In genomic region chr4:140957725-140958124, GRCm38 (mm10) we compare ENCODE assay signal across 8 mouse cellular contexts. TPM values are rescaled to one million over a fixed set of nuclear protein-coding genes. Genes with fewer than 3 reads are reported as not detected.
DNase-seq lines count a peak whose midpoint lies in the region; ATAC-seq and TF ChIP-seq lines count a peak whose summit lies in the region.

No protein-coding gene starts in this region.

- H3K36me3 ChIP-seq in hindbrain, embryonic 16.5 days (ENCODE audit: control insufficient read depth, insufficient read depth, low read length): no peaks in the 10 kb centered on the region
- H3K36me3 ChIP-seq in megakaryocyte, embryonic 14.5 days (replicated peaks; ENCODE audit: low read length): no peaks in the 10 kb centered on the region

- TF ChIP-seq CTCF in gastrocnemius, adult 2 months (IDR thresholded peaks at IDR 0.05): no peak; the same call in 1 of the 2 replicates

- WGBS in hindbrain, embryonic 16.5 days: under 1% methylated on average over 13 of the region's 13 CpGs

- peak overlapping the region; percentile 99 for H3K27ac ChIP-seq in gastrocnemius, adult 2 months
- peak overlapping the region; percentile 57 for H3K27ac ChIP-seq in hindbrain, embryonic 16.5 days (ENCODE audit: low read depth, low read length)

- peak; percentile 79 for DNase-seq in gastrocnemius, adult 2 months
- DNase-seq in left cerebral cortex, postnatal 10 days (ENCODE audit: extremely low spot score in 1 of 2, low spot score in 2 of 2): peak; percentile 78 to 79
- peak; percentile 84 to 88 for DNase-seq in right cerebral cortex, postnatal 10 days (ENCODE audit: low spot score in 2 of 2)
- peak; percentile 65 to 68 for DNase-seq in urinary bladder, postnatal 36 days (ENCODE audit: low spot score in 2 of 2)

- intact Hi-C loops in gastrocnemius, adult 2 months (cut with DNase I): loop anchor here (2.0 to 5.0 kb wide), 5 partner anchors 29 to 195 kb away; no protein-coding TSS in a partner anchor
- intact Hi-C loops in left cerebral cortex, postnatal 10 days (cut with DNase I): loop anchor here (5.0 kb wide), 3 partner anchors 50 to 275 kb away; partner anchors contain the start of gene Padi2

- H3K9ac ChIP-seq in hindbrain, embryonic 16.5 days (ENCODE audit: low read depth, low read length): peak overlapping the region; percentile 58

- peak overlapping the region; percentile 72 for H3K4me2 ChIP-seq in hindbrain, embryonic 16.5 days (ENCODE audit: low read length)

- H3K27me3 ChIP-seq in hindbrain, embryonic 16.5 days (replicated peaks; ENCODE audit: control insufficient read depth, insufficient read depth, low read length): no peaks in the 10 kb centered on the region
- no peaks in the 10 kb centered on the region for H3K27me3 ChIP-seq in megakaryocyte, embryonic 14.5 days (replicated peaks)

- no peaks in the 10 kb centered on the region for H3K9me3 ChIP-seq in hindbrain, embryonic 16.5 days (ENCODE audit: control insufficient read depth, low read length)
- no peaks in the 10 kb centered on the region for H3K9me3 ChIP-seq in megakaryocyte, embryonic 14.5 days

- peak; percentile 32 for ATAC-seq in activated CD4-positive, CD25-positive, alpha-beta regulatory T cell, adult 4 months
- ATAC-seq in common myeloid progenitor, adult 5-6 weeks (replicated peaks; ENCODE audit: low read depth, poor library complexity, severe bottlenecking): peak; percentile 57
- ATAC-seq in hindbrain, embryonic 16.5 days: peak; percentile 31; the same call in 1 of the 2 replicates

- H3K4me3 ChIP-seq in gastrocnemius, adult 2 months: peak overlapping the region; percentile 73
- H3K4me3 ChIP-seq in hindbrain, embryonic 16.5 days (ENCODE audit: low read length): peak overlapping the region; percentile 43
- H3K4me3 ChIP-seq in megakaryocyte, embryonic 14.5 days (replicated peaks): peak overlapping the region; percentile 89

- peaks cover 16% of the 10 kb centered on the region for H3K4me1 ChIP-seq in hindbrain, embryonic 16.5 days (ENCODE audit: control insufficient read depth, insufficient read depth, low read depth, low read length)
- peaks cover 59% of the 10 kb centered on the region for H3K4me1 ChIP-seq in megakaryocyte, embryonic 14.5 days

RNA-seq across cellular contexts. Expression of gene Sdhb, which starts 3.3 kb away (rescaled TPM):
- 100 to 1,000 TPM; 318 to 321 TPM for polyA plus RNA-seq in activated CD4-positive, CD25-positive, alpha-beta regulatory T cell, adult 4 months (2017; shearing (Covaris generic))
- 115 and 121 TPM in 2 replicates for total RNA-seq in common myeloid progenitor, adult 5-6 weeks (2017)
- total RNA-seq in gastrocnemius, adult 2 months (2021): 100 to 1,000 TPM; 483 to 898 TPM
- 490 and 530 TPM in 2 replicates for polyA plus RNA-seq in hindbrain, embryonic 16.5 days (2015; fragmentation: Nextera tagmentation; extraction: Ambion mirVana)
- 100 to 1,000 TPM; 197 to 203 TPM for total RNA-seq in left cerebral cortex, postnatal 10 days (2021)
- 129 and 181 TPM in 2 replicates for polyA plus RNA-seq in megakaryocyte, embryonic 14.5 days (2012; ENCODE audit: insufficient read depth, low replicate concordance)

RNA-seq across cellular contexts. Expression of gene Atp13a2, which starts 28.9 kb away (rescaled TPM):
- polyA plus RNA-seq in activated CD4-positive, CD25-positive, alpha-beta regulatory T cell, adult 4 months (2017; shearing (Covaris generic)): 1 to 10 TPM; 5.6 to 7.5 TPM
- 33.6 and 63.3 TPM in 2 replicates for total RNA-seq in common myeloid progenitor, adult 5-6 weeks (2017)
- total RNA-seq in gastrocnemius, adult 2 months (2021): 10 to 100 TPM; 20.0 to 23.7 TPM
- 185 and 196 TPM in 2 replicates for polyA plus RNA-seq in hindbrain, embryonic 16.5 days (2015; fragmentation: Nextera tagmentation; extraction: Ambion mirVana)
- total RNA-seq in left cerebral cortex, postnatal 10 days (2021): 100 to 1,000 TPM; 241 to 250 TPM
- 373 and 691 TPM in 2 replicates for polyA plus RNA-seq in megakaryocyte, embryonic 14.5 days (2012; ENCODE audit: insufficient read depth, low replicate concordance)

RNA-seq across cellular contexts. Expression of gene Padi2, which starts 51.6 kb away (rescaled TPM):
- 1 to 10 TPM; 9.5 to 9.7 TPM for polyA plus RNA-seq in activated CD4-positive, CD25-positive, alpha-beta regulatory T cell, adult 4 months (2017; shearing (Covaris generic))
- total RNA-seq in common myeloid progenitor, adult 5-6 weeks (2017): 14.5 and 17.0 TPM in 2 replicates
- 100 to 1,000 TPM in 1 of 2 experiments, 10 to 100 TPM in 1; 77.0 to 273 TPM for total RNA-seq in gastrocnemius, adult 2 months (2021)
- 2.4 and 2.7 TPM in 2 replicates for polyA plus RNA-seq in hindbrain, embryonic 16.5 days (2015; fragmentation: Nextera tagmentation; extraction: Ambion mirVana)
- 1 to 10 TPM; 3.3 to 4.9 TPM for total RNA-seq in left cerebral cortex, postnatal 10 days (2021)
- 3.3 and 3.8 TPM in 2 replicates for polyA plus RNA-seq in megakaryocyte, embryonic 14.5 days (2012; ENCODE audit: insufficient read depth, low replicate concordance)

RNA-seq across cellular contexts. Expression of gene Mfap2, which starts 52.5 kb away (rescaled TPM):
- not detected for polyA plus RNA-seq in activated CD4-positive, CD25-positive, alpha-beta regulatory T cell, adult 4 months (2017; shearing (Covaris generic))
- total RNA-seq in common myeloid progenitor, adult 5-6 weeks (2017): not detected in 2 replicates
- 1 to 10 TPM; 1.5 to 4.7 TPM for total RNA-seq in gastrocnemius, adult 2 months (2021)
- 130 and 180 TPM in 2 replicates for polyA plus RNA-seq in hindbrain, embryonic 16.5 days (2015; fragmentation: Nextera tagmentation; extraction: Ambion mirVana)
- 10 to 100 TPM in 1 of 2 experiments, 1 to 10 TPM in 1; 9.3 to 14.8 TPM for total RNA-seq in left cerebral cortex, postnatal 10 days (2021)
- polyA plus RNA-seq in megakaryocyte, embryonic 14.5 days (2012; ENCODE audit: insufficient read depth, low replicate concordance): not detected in 2 replicates

Comparison
In these comparisons a context has a peak if more than half of its experiments do, and no peak if none do; other contexts are left out.
1. Peak in every context shown above with its lines: DNase-seq, ATAC-seq, H3K4me3 ChIP-seq and H3K27ac ChIP-seq.